ENCODE assay signal across 8 mouse cellular contexts in the genomic region with DNA sequence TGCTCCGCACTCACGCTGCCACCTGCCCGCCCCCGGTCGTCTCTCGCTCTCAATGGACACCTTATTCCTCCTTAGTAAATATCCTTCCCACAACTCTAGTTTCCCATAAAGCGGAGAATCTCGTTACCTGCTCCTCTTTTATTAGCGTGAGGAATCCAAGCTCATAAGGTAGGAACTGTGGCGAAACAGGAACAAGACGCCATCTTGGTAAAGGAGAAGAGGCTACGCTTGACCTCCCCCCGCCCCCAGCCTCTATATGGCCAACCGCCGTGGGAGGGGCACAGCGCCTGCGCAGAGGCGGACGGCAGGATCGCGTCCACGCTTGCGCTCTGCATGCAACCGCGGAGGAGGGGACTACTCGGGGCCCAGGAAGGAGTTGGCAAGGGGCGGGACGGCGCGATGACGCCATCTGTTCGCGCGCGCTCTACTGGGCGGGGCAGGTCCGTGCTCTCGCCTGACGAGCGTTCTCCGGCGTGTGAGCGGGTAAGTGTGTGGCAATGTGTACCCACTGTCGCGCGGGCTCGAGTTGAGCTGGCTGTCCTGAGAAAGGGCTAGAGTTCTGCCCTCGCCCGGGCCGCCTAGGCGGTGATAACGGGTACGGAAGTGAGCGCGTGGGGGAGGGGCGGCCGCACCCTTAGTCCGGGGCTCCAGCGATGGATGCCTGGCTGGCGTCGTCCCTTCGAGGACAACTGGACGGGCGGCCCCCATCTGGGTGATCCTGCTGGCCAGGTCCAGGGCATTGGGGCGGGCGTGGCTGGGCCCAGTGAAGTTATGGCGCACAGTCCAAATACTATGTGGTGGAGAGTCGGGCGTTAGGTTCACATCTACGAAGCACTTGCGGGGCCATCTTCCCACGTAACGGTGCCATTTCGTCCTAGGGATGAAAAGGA. TPM values are rescaled to one million over a fixed set of nuclear protein-coding genes. Genes with fewer than 3 reads are reported as not detected.
DNase-seq lines count a peak whose midpoint lies in the region; ATAC-seq and TF ChIP-seq lines count a peak whose summit lies in the region.

A gene (minus strand): TSS at position 230 of the 890 bp plus-strand sequence.

- WGBS in forebrain, embryonic 13.5 days = under 1% methylated on average over 72 of the region's 74 CpGs
- WGBS in large intestine, adult 2 months = under 1% methylated on average over 74 of the region's 74 CpGs
- under 1% methylated on average over 74 of the region's 74 CpGs for WGBS in liver, postnatal 0 days (ENCODE audit: insufficient replicate concordance)
- under 1% methylated on average over 74 of the region's 74 CpGs for WGBS in neural tube, embryonic 14.5 days

- no peak for TF ChIP-seq CTCF in ES-Bruce4 (IDR thresholded peaks at IDR 0.05; ENCODE audit: low read depth, low read length)
- no peak for TF ChIP-seq CTCF in liver, postnatal 0 days (IDR thresholded peaks at IDR 0.05; ENCODE audit: low read depth)

- peak within 1 kb of the TSS; percentile 88 for H3K4me3 ChIP-seq in ES-Bruce4 (ENCODE audit: low read depth, low read length)
- H3K4me3 ChIP-seq in forebrain, embryonic 13.5 days = peak within 1 kb of the TSS; percentile 92
- peak within 1 kb of the TSS; percentile 93 for H3K4me3 ChIP-seq in liver, postnatal 0 days (ENCODE audit: low read depth, low read length)
- peak within 1 kb of the TSS; percentile 75 for H3K4me3 ChIP-seq in neural tube, embryonic 14.5 days (ENCODE audit: low read depth, low read length)

- peak within 1 kb of the TSS; percentile 81 for H3K27ac ChIP-seq in ES-Bruce4 (ENCODE audit: insufficient read depth, low read length)
- H3K27ac ChIP-seq in forebrain, embryonic 13.5 days = peak within 1 kb of the TSS; percentile 93
- peak within 1 kb of the TSS; percentile 98 for H3K27ac ChIP-seq in liver, postnatal 0 days (ENCODE audit: low read depth)
- H3K27ac ChIP-seq in neural tube, embryonic 14.5 days (ENCODE audit: low read depth, low read length) = peak within 1 kb of the TSS; percentile 93

- TF ChIP-seq EP300 in ES-Bruce4 (IDR thresholded peaks at IDR 0.05; ENCODE audit: insufficient read depth, low read depth, low read length) = 0 out of 2 replicates have a peak, but pooled peaks have one; percentile 41
- TF ChIP-seq EP300 in liver, postnatal 0 days (IDR thresholded peaks at IDR 0.05; ENCODE audit: low read depth) = no peak; the same call in 1 of the 2 replicates

- DNase-seq in heart, postnatal 10 days = peak; percentile 99
- peak; percentile 92 for DNase-seq in large intestine, adult 2 months (ENCODE audit: low read depth, low spot score)
- DNase-seq in liver, postnatal 0 days = peak; percentile 99
- peak; percentile 99 for DNase-seq in testis, postnatal 10 days (ENCODE audit: low spot score)

- peak; percentile 64 for TF ChIP-seq POLR2A in ES-Bruce4 (IDR thresholded peaks at IDR 0.05; ENCODE audit: insufficient read depth, low read length)

- ATAC-seq in cerebellum, adult (ENCODE audit: insufficient number of reproducible peaks, low FRiP score, low TSS enrichment) = peak; percentile 85
- peak; percentile 94 for ATAC-seq in forebrain, embryonic 13.5 days
- ATAC-seq in liver, postnatal 0 days = peak; percentile 88
- peak; percentile 94 for ATAC-seq in neural tube, embryonic 14.5 days (ENCODE audit: low read depth)

- no peaks in the 10 kb centered on the region for H3K4me1 ChIP-seq in ES-Bruce4 (ENCODE audit: control insufficient read depth, insufficient read depth, low read length)
- H3K4me1 ChIP-seq in forebrain, embryonic 13.5 days = peaks cover 22% of the 10 kb centered on the region
- H3K4me1 ChIP-seq in liver, postnatal 0 days (ENCODE audit: insufficient read depth) = peaks cover 11% of the 10 kb centered on the region
- peaks cover 14% of the 10 kb centered on the region for H3K4me1 ChIP-seq in neural tube, embryonic 14.5 days (ENCODE audit: control insufficient read depth, insufficient read depth, low read length)

- H3K9me3 ChIP-seq in ES-Bruce4 (replicated peaks; ENCODE audit: control insufficient read depth, insufficient read depth, low read length, poor library complexity, severe bottlenecking) = no peaks in the 10 kb centered on the region
- no peaks in the 10 kb centered on the region for H3K9me3 ChIP-seq in forebrain, embryonic 13.5 days (replicated peaks)
- no peaks in the 10 kb centered on the region for H3K9me3 ChIP-seq in liver, postnatal 0 days (ENCODE audit: low read length)
- no peaks in the 10 kb centered on the region for H3K9me3 ChIP-seq in neural tube, embryonic 14.5 days (ENCODE audit: control insufficient read depth, low read length)

- peak within 1 kb of the TSS; percentile 73 for H3K4me2 ChIP-seq in forebrain, embryonic 13.5 days
- peak within 1 kb of the TSS; percentile 87 for H3K4me2 ChIP-seq in liver, postnatal 0 days (ENCODE audit: low read depth, low read length)
- H3K4me2 ChIP-seq in neural tube, embryonic 14.5 days (ENCODE audit: low read depth, low read length) = peak within 1 kb of the TSS; percentile 78

- H3K9ac ChIP-seq in ES-Bruce4 (ENCODE audit: low read depth, poor library complexity, severe bottlenecking) = peak within 1 kb of the TSS; percentile 75
- peak within 1 kb of the TSS; percentile 87 for H3K9ac ChIP-seq in forebrain, embryonic 13.5 days
- peak within 1 kb of the TSS; percentile 88 for H3K9ac ChIP-seq in liver, postnatal 0 days (replicated peaks)
- peak within 1 kb of the TSS; percentile 85 for H3K9ac ChIP-seq in neural tube, embryonic 14.5 days (replicated peaks; ENCODE audit: low read depth, low read length)

- no peaks in the 10 kb centered on the region for H3K27me3 ChIP-seq in ES-Bruce4 (ENCODE audit: control insufficient read depth, insufficient read depth, low read length, poor library complexity, severe bottlenecking)
- H3K27me3 ChIP-seq in forebrain, embryonic 13.5 days = no peaks in the 10 kb centered on the region
- no peaks in the 10 kb centered on the region for H3K27me3 ChIP-seq in liver, postnatal 0 days (ENCODE audit: insufficient read depth, low read length)
- no peaks in the 10 kb centered on the region for H3K27me3 ChIP-seq in neural tube, embryonic 14.5 days (ENCODE audit: control insufficient read depth, insufficient read depth, low read length)

- intact Hi-C loops in heart, postnatal 10 days (cut with DNase I) = loop anchor here (1.0 kb wide), 1 partner anchor 34 kb away; no protein-coding TSS in a partner anchor

- no peaks in the 10 kb centered on the region for H3K36me3 ChIP-seq in ES-Bruce4 (ENCODE audit: control insufficient read depth, insufficient read depth, low read length, poor library complexity, severe bottlenecking)
- H3K36me3 ChIP-seq in forebrain, embryonic 13.5 days (ENCODE audit: poor library complexity, severe bottlenecking) = no peaks in the 10 kb centered on the region
- H3K36me3 ChIP-seq in liver, postnatal 0 days (replicated peaks; ENCODE audit: insufficient read depth, low read length) = 0 out of 2 replicates have a peak, but pooled peaks cover 2% of the 10 kb centered on the region
- no peaks in the 10 kb centered on the region for H3K36me3 ChIP-seq in neural tube, embryonic 14.5 days (ENCODE audit: control insufficient read depth, insufficient read depth, low read length)

RNA-seq across cellular contexts. Expression of the gene that starts here (rescaled TPM):
- 226 and 232 TPM in 2 replicates for polyA plus RNA-seq in ES-Bruce4 (2011; ENCODE audit: insufficient read depth, insufficient read length, low read depth, missing spikeins)
- 82.5 and 97.8 TPM in 2 replicates for polyA plus RNA-seq in forebrain, embryonic 13.5 days (2015; fragmentation: Nextera tagmentation; extraction: Ambion mirVana)
- 100 to 1,000 TPM; 347 to 363 TPM for total RNA-seq in heart, postnatal 10 days (2021)
- 75.7 and 111 TPM in 2 replicates for polyA plus RNA-seq in large intestine, adult 2 months (2012; rRNA removed)
- 106 and 131 TPM in 2 replicates for polyA plus RNA-seq in liver, postnatal 0 days (2015; fragmentation: Nextera tagmentation; extraction: Ambion mirVana)
- 61.6 and 77.7 TPM in 2 replicates for polyA plus RNA-seq in neural tube, embryonic 14.5 days (2014; fragmentation: Nextera tagmentation; extraction: Ambion mirVana)

Comparison
In these comparisons a context has a peak if more than half of its experiments do, and no peak if none do; other contexts are left out.
1. Peak in every context shown above with its lines: DNase-seq, ATAC-seq, H3K4me3 ChIP-seq and H3K27ac ChIP-seq.